Mouse (Mus musculus) left cerebral cortex, adult 2 months (tissue): ENCODE measurements at regions not wholly inside any gene's neighbourhood (a gene's known extent, or its start where the extent isn't known, plus 50 kb on each side); places are given as distances from the start of the nearest gene placed in this dataset.
"Not testable (repeated sequence)": the region's sequence is repeated elsewhere in the genome, so short reads cannot be mapped to it uniquely, and the experiment has no call there.

Experiments used
- DNase-seq, 2 experiments: peaks; one replicate each; pipeline ENCODE4 v3.0.0; 2021 to 2022; ENCODE audit warnings: low spot score in 2 of 2, mixed read lengths in 1 of 2; ENCODE audit errors: extremely low spot score in 1 of 2
- H3K27ac ChIP-seq: fragments of 200-600 bp; 2 replicates; pipeline ENCODE4 v1.8.1; 2022
- H3K4me3 ChIP-seq: fragments of 200-600 bp; 2 replicates; pipeline ENCODE4 v1.8.1; 2022
- CTCF ChIP-seq: fragments of 200-600 bp; IDR thresholded peaks from 2 replicates; pipeline ENCODE4 v1.8.1; 2022; ENCODE audit warnings: antibody characterized with exemption, mild to moderate bottlenecking, moderate library complexity
- intact Hi-C: fragments of 180-260 bp; cut with DNase I; formaldehyde crosslinking; loops from one replicate; pipeline ENCODE4 v1.15.1; 2025

- DNase-seq = no peak
- Histone ChIP-seq H3K4me3 (no peak overlapping the region), H3K27ac (no peak overlapping the region)
- intact Hi-C loops = loop anchor here (10.0 kb wide), 1 partner anchor 144 kb away; no protein-coding TSS in a partner anchor
- no peak for TF ChIP-seq CTCF
Measured at GRCm38 (mm10) chr2:85280580-85280979, 58.5 kb downstream of the Olfr987 start.

GRCm38 (mm10) chr2:85278128-85278527, 61.0 kb downstream of the Olfr987 start:
- no peak for DNase-seq
- TF ChIP-seq CTCF = no peak
- intact Hi-C loops = no loop called here
- H3K27ac ChIP-seq = no peak overlapping the region
- H3K4me3 ChIP-seq = no peak overlapping the region

GRCm38 (mm10) chr2:85277433-85277832, 61.7 kb downstream of the Olfr987 start:
- TF ChIP-seq CTCF = no peak

GRCm38 (mm10) chr2:85266813-85267212, 69.8 kb upstream of the Lrrc55 start:
- intact Hi-C loops, DNase-seq, H3K4me3 ChIP-seq, H3K27ac ChIP-seq: not testable (repeated sequence)

More at GRCm38 (mm10) chr2:85277433-85277832, 61.7 kb downstream of the Olfr987 start:
- Histone ChIP-seq H3K4me3 (no peak overlapping the region), H3K27ac (no peak overlapping the region)
- intact Hi-C loops = no loop called here
- no peak for DNase-seq

GRCm38 (mm10) chr2:85265667-85266066, 68.7 kb upstream of the Lrrc55 start:
- Histone ChIP-seq H3K4me3 (no peak overlapping the region), H3K27ac (peak overlapping the region; percentile 56; the same call in 1 of the 2 replicates)
- no peak for TF ChIP-seq CTCF
- DNase-seq = no peak
- intact Hi-C loops = no loop called here

GRCm38 (mm10) chr2:85265037-85265524, 68.1 kb upstream of the Lrrc55 start:
- no peak overlapping the region for H3K4me3 ChIP-seq
- intact Hi-C loops = no loop called here
- TF ChIP-seq CTCF = no peak
- H3K27ac ChIP-seq = no peak overlapping the region
- DNase-seq = no peak

GRCm38 (mm10) chr2:85257356-85257755, 60.4 kb upstream of the Lrrc55 start:
- no peak for DNase-seq
- intact Hi-C loops = no loop called here
- Histone ChIP-seq H3K4me3 (no peak overlapping the region), H3K27ac (peak overlapping the region; percentile 40; the same call in 1 of the 2 replicates)
- TF ChIP-seq CTCF = no peak

- intact Hi-C loops = no loop called here
- TF ChIP-seq CTCF = no peak
- H3K27ac ChIP-seq = no peak overlapping the region
Measured at GRCm38 (mm10) chr2:85255610-85256009, 58.6 kb upstream of the Lrrc55 start.

GRCm38 (mm10) chr2:85252343-85253285, 55.6 kb upstream of the Lrrc55 start:
- H3K4me3 ChIP-seq = peak overlapping the region; percentile 14
- intact Hi-C loops = loop anchor here (2.0 kb wide), 1 partner anchor 32 kb away; no protein-coding TSS in a partner anchor
- DNase-seq = peak in 1 of 2 experiments; percentile 27
- H3K27ac ChIP-seq = peak overlapping the region; percentile 80
- TF ChIP-seq CTCF = no peak

More at GRCm38 (mm10) chr2:85255610-85256009, 58.6 kb upstream of the Lrrc55 start:
- DNase-seq = no peak
- no peak overlapping the region for H3K4me3 ChIP-seq

- DNase-seq = no peak
- no peak overlapping the region for H3K4me3 ChIP-seq
- H3K27ac ChIP-seq = no peak overlapping the region
- no peak for TF ChIP-seq CTCF
- intact Hi-C loops = no loop called here
Measured at GRCm38 (mm10) chr2:85250026-85250560, 53.1 kb upstream of the Lrrc55 start.
